Mouse (Mus musculus) left cerebral cortex, postnatal 10 days (tissue): Measurements from ENCODE around the gene Myo1a. TPM values are rescaled to one million over a fixed set of nuclear protein-coding genes. Genes with fewer than 3 reads are reported as not detected.

Experiments
- DNase-seq, 2 experiments: peaks; one replicate each; pipeline ENCODE4 v3.0.0; 2021 to 2022; ENCODE audit warnings: low spot score in 2 of 2, mixed read lengths in 1 of 2; ENCODE audit errors: extremely low spot score in 1 of 2
- intact Hi-C: fragments of 180-260 bp; cut with DNase I; formaldehyde crosslinking; loops from one replicate; pipeline ENCODE4 v1.15.1; 2025
- total RNA-seq, 2 experiments: library from RNA; stranded (reverse); gene quantifications; 2 replicates each; pipeline ENCODE4 v1.2.3; 2021

The Myo1a gene
- total RNA-seq, 2 experiments from 2014 or later: 0.28 TPM

- no peak for DNase-seq
- intact Hi-C loops: no loop called here
Observed at GRCm38 (mm10) chr10:127671276-127671675, 33.7 kb upstream of the Myo1a start.

- no peak for DNase-seq
- intact Hi-C loops: no loop called here
Observed at GRCm38 (mm10) chr10:127674046-127674655, 30.8 kb upstream of the Myo1a start.

- intact Hi-C loops: loop anchor here (5.0 kb wide), 2 partner anchors 33 to 262 kb away; partner anchors contain the start of gene Stat6
Observed at GRCm38 (mm10) chr10:127674794-127675522, 30.0 kb upstream of the Myo1a start.

GRCm38 (mm10) chr10:127675859-127676398 is 29.0 kb upstream of the Myo1a start:
- intact Hi-C loops: loop anchor here (5.0 kb wide), 2 partner anchors 34 to 261 kb away; partner anchors contain the start of gene Stat6

More at GRCm38 (mm10) chr10:127674794-127675522, 30.0 kb upstream of the Myo1a start:
- DNase-seq: peak; percentile 89 to 91

GRCm38 (mm10) chr10:127676691-127677548 is 28.1 kb upstream of the Myo1a start:
- intact Hi-C loops: loop anchor here (5.0 kb wide), 2 partner anchors 35 to 260 kb away; partner anchors contain the start of gene Stat6
- DNase-seq: peak; percentile 94 to 95

More at GRCm38 (mm10) chr10:127675859-127676398, 29.0 kb upstream of the Myo1a start:
- no peak for DNase-seq

- DNase-seq: peak in 1 of 2 experiments; percentile 78
- intact Hi-C loops: loop anchor here (2.0 to 5.0 kb wide), 3 partner anchors 35 to 260 kb away; partner anchors contain the start of gene Stat6
Observed at GRCm38 (mm10) chr10:127677591-127678336, 27.2 kb upstream of the Myo1a start.

GRCm38 (mm10) chr10:127679208-127679607 is 25.8 kb upstream of the Myo1a start:
- no peak for DNase-seq
- intact Hi-C loops: loop anchor here (2.0 to 5.0 kb wide), 3 partner anchors 37 to 258 kb away; partner anchors contain the start of gene Stat6

- intact Hi-C loops: loop anchor here (2.0 to 10.0 kb wide), 4 partner anchors 38 to 325 kb away; partner anchors contain the start of genes Hsd17b6 and Stat6
Observed at GRCm38 (mm10) chr10:127679881-127680280, 25.1 kb upstream of the Myo1a start.

GRCm38 (mm10) chr10:127682886-127683285 is 22.1 kb upstream of the Myo1a start:
- DNase-seq: no peak
- intact Hi-C loops: loop anchor here (10.0 kb wide), 1 partner anchor 322 kb away; the partner anchor contains the start of gene Hsd17b6

More at GRCm38 (mm10) chr10:127679881-127680280, 25.1 kb upstream of the Myo1a start:
- DNase-seq: no peak

GRCm38 (mm10) chr10:127691053-127691452 is 13.9 kb upstream of the Myo1a start:
- intact Hi-C loops: no loop called here
- DNase-seq: no peak

- intact Hi-C loops: loop anchor here (5.0 kb wide), 1 partner anchor 38 kb away; no protein-coding TSS in a partner anchor
- no peak for DNase-seq
Observed at GRCm38 (mm10) chr10:127694636-127695035, 10.3 kb upstream of the Myo1a start.

GRCm38 (mm10) chr10:127695775-127696174 is 9.2 kb upstream of the Myo1a start:
- DNase-seq: no peak
- intact Hi-C loops: loop anchor here (5.0 kb wide), 1 partner anchor 37 kb away; no protein-coding TSS in a partner anchor

- DNase-seq: no peak
- intact Hi-C loops: loop anchor here (5.0 kb wide), 1 partner anchor 33 kb away; no protein-coding TSS in a partner anchor
Observed at GRCm38 (mm10) chr10:127698966-127699365, 6.0 kb upstream of the Myo1a start.

GRCm38 (mm10) chr10:127703299-127703698 is 1.7 kb upstream of the Myo1a start:
- DNase-seq: no peak
- intact Hi-C loops: no loop called here

GRCm38 (mm10) chr10:127704293-127704692 is 677 bp upstream of the Myo1a start:
- DNase-seq: no peak
- intact Hi-C loops: no loop called here

- intact Hi-C loops: no loop called here
- DNase-seq: no peak
Observed at GRCm38 (mm10) chr10:127705783-127706182, 813 bp downstream of the Myo1a start.

GRCm38 (mm10) chr10:127707721-127708120 is 2.8 kb downstream of the Myo1a start:
- intact Hi-C loops: no loop called here

More at GRCm38 (mm10) chr10:127707721-127708120, 2.8 kb downstream of the Myo1a start:
- no peak for DNase-seq
